Mouse (Mus musculus): ENCODE results near the gene Tnp1. TPM values are rescaled to one million over a fixed set of nuclear protein-coding genes. Genes with fewer than 3 reads are reported as not detected.

Tnp1 gene
- polyA plus RNA-seq, 1 experiment from 2014 or later: not detected

DNA sequence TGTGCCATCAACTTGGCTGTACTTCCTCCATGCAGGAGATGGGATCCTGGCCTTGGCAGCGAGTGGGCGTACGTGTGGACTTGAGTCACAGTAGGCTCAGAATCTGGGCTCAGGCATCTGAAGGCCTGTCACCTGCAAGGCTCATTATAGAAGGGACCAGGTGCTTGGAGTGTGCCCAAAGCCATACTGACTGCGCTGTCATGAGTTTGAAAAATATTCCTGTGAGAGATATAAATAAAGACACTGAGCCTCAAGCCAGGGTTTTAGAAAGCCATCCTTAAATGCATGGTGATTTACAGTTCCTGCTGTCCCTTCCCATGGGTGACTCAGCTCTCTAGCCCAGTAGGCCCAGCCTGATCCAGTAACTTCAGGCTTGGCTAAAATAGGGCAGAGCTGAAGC, 49.3 kb downstream of the Tnp1 start:
- Histone ChIP-seq H3K36me3 (no peaks in the 10 kb centered on the region), H3K4me3 (replicated peaks) (no peak overlapping the region), H3K9ac (no peak overlapping the region), H3K9me3 (replicated peaks) (no peaks in the 10 kb centered on the region), H3K27ac (no peak overlapping the region), H3K4me2 (no peak overlapping the region), H3K27me3 (no peaks in the 10 kb centered on the region), H3K4me1 (replicated peaks) (no peaks in the 10 kb centered on the region)
- ATAC-seq (ENCODE audit: low read depth) (no peak), DNase-seq (no peak)
- 79% methylated on average over 4 of the region's 4 CpGs for WGBS (ENCODE audit: insufficient replicate concordance)

Other genes starting within 250 kb of the Tnp1 start
- 5.2 TPM in 2 replicates for gene Igfbp2, start 191.4 kb downstream of the Tnp1 start, polyA plus RNA-seq (2015; fragmentation: Nextera tagmentation; extraction: Ambion mirVana)
- 3.7 and 4.7 TPM in 2 replicates for gene Igfbp5, start 141.0 kb downstream of the Tnp1 start, polyA plus RNA-seq (2015; fragmentation: Nextera tagmentation; extraction: Ambion mirVana)

Data from liver, embryonic 13.5 days (tissue).